Mouse (Mus musculus): ENCODE measurements around the gene Tmbim4.

Gene Tmbim4

DNA sequence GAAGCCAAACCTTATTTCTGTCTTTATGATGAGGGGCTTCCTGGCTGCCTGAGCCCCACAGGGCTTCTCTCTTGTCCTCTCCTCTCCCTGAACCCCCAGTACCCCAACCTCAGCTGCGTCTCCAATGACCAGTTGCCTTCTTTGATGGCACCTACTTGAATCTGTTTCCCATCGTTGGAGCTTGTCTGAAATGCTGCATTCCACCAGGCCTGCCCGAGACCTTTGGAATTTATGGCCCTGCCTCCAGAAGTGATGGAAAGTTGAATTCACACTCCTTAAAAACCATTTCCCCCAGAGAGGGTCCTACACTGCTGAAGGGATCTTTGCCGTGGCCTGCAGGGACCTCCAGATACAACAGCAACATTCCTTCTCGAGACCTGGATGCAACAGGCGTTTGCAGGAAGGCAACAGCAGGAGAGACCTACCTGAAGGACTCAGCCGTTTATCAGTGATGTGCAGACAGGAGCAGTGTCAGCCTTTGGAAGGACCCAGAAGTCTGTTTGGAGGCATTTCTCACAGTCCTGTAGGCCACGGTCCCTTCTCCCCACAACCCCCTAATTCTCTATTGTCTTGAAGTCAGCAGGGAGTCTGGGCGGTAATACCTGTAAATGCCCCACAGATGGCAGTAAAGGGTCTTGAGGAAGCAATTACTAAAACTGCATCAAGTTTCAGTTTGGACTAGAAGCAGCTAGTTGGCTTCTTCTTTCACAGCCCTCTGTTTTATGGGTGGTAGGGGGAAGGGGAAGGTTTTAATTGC, 45.8 kb downstream of the Tmbim4 start:
- DNase-seq = peak in 1 of 2 experiments; percentile 31

DNA sequence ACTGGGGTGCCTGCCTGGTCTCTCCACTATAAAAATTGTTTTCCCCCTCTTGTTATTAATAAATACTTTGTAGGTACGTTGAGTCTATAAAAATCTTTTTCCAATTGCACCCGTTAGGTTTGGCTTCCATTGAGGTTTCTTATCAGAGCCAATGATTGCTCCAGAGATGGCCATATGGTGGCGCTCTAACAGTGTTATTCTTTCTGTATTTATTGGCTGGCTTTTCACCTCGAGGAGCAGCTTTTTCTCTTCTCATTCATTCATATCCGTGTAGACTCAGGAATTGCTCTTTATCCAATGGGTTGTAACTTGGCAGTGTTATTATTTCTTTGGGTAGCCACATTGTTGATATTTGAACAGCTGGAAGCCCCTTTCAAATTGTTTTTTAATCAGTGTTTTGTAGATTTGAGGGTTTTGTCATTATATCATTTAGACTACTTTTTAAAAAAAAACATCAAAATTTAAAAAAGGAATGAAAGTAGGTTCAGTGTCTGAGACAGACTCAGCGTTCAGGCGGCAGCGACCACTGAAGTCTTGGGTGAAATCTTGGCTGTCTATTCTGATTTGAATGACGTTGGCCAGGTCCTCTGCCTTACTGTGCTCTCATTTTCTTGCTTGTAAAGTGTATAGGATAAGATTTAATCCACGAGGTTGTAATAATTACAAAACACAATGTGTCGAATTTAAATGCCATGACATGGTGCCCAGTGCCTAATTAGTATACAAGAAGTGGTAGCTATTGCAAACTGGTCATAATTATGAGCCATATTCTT, 49.7 kb downstream of the Tmbim4 start:
- DNase-seq = no peak

DNA sequence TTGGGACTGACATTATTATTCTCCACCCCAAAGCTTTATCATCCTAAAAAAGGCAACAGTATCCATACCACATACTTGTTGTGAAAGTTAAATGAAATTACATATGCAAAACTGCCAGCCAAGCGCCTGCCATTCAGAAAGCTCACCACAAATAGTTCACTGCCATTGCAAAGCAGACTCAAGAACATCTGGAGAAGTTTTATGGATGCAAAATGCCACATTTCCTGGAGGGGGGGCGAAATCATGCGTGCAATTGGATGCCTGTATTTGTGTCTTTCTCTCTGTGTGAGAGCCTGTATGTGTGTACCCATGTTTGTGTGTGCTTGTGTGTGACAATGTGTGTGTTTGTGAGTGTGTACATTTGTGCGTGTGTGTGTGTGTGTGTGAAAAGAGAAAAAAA, 50.4 kb downstream of the Tmbim4 start:
- no peak for DNase-seq

DNA sequence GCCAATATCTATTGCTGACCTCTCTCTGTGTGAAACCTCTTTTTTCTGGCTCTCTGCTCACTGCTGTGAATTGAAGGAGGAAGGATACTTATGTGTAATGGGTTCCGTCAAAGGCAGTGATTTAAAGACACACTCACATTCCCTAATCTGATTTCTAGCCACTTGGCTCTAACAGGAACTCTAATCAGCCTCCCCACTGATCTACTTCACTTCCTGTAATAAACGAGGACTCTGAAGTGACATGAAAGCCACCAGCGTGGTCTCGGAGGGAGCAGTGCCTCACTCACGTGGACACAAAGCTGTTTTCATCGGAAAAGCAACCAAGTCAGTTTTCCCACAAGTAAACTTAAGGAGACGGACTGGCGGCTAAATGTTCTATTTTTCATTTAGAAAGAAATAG, 51.4 kb downstream of the Tmbim4 start:
- no peak for DNase-seq

DNA sequence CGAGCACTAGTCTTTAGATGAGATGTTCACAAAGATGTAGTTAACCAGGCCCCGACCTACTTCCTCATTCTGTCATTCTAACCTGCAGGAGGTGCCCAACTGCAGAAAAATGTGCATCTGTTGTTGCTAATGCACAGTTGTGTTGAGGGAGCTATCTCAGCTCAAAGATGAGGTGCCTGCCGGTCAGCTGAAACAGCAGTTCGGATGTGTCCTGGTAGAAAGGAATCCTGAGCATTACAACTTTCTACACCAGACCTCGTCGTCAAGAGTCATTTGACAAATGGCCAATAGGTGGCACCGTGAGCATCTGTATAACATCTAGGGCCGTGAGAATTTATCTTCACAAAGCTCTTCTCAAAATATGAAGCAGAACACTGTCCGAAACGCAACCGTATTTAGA, 55.8 kb downstream of the Tmbim4 start:
- DNase-seq = no peak

DNA sequence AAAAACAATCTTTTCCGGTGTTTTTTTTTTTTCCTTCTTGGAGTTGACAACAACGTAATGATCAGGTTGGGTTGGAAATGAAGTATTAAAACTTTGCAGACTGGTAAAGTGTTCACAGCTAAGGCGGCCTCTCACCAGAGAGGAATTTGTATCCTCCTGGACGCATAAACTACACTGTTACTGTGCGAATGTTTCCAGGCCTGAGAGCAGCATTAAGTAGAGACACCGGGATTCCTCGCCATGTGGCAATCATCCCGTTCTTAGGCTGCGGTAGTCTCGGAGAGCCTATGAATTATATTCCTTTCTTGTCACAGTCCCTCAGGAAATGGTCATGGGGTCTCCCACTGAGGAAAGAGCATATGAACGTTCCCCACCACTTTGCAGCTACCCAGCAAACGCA, 66.4 kb downstream of the Tmbim4 start:
- DNase-seq = no peak

DNA sequence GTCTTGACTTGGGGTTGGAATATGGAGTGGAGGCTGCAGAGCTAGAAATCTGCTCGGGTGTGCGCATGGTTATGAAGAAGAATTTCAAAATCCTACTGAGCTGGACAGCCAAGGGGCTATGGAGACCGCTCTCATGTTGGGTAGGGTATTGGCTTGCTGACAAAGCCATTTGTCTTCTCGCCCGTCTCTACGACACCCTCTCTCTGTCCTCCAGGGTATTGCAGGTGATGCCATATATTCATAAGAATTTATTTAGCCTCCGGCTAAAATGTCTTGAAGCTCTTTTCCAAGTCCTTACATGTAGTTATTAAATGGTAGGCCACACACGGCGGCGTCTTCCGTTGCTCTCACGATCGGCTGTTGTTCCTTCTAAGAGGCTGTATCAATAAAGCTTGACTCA, 68.6 kb downstream of the Tmbim4 start:
- DNase-seq = no peak

DNA sequence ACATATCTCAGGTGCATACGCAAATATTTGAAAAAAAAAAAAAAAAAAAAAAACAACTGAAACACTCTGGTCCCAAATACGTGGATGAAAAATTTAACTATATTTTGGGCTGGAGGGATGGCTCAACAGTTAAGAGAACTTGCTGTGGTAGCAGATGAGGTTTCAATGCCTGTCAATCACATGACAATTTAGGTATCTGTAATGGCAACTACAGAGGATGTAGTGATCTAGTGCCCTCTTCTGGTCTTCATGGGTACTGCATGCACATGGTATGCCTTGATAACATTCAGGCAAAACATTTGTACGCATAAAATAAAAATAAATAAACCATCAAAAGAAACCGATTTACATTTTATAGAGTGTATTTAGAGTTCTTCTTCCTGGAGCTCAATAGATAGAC, 69.4 kb downstream of the Tmbim4 start:
- no peak for DNase-seq

DNA sequence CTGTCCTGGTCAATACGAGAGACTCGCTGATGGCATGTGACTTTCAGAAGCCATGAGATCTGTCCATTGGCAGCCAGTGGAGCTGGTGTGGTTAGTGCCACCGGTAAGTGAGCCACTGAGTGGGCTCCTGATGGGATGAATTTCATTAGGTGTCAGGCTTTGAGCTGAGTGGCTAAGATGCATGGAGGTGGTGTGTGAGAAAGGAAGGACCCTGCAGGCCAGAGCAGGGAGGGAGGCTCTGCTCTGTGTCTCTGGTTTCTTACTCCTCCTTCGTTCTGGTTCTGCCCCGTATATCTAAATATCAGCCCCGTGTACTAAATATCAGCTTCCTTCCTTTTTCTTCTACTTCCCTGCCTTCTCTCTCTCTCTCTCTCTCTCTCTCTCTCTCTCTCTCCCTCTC, 69.9 kb downstream of the Tmbim4 start:
- DNase-seq = no peak

DNA sequence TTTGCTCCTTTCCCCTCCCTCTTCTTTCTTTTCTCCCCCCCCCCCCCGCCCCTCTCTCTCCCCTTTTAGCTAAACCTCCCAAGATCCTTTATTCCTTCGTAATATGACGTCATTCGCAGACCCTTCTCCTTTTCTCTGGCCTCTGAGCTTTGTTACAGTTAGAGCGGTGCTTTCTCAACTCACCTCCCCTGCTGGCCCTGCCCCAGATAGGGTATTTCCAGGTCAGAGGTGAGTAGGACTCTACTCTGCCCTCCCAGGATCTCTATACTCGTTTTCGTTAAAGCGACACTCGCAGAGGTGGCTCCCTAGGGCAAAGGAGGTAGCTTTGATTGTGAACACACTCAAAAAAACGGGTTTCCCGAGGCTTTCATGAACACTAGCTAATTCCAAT, 70.5 kb downstream of the Tmbim4 start:
- DNase-seq = no peak

DNA sequence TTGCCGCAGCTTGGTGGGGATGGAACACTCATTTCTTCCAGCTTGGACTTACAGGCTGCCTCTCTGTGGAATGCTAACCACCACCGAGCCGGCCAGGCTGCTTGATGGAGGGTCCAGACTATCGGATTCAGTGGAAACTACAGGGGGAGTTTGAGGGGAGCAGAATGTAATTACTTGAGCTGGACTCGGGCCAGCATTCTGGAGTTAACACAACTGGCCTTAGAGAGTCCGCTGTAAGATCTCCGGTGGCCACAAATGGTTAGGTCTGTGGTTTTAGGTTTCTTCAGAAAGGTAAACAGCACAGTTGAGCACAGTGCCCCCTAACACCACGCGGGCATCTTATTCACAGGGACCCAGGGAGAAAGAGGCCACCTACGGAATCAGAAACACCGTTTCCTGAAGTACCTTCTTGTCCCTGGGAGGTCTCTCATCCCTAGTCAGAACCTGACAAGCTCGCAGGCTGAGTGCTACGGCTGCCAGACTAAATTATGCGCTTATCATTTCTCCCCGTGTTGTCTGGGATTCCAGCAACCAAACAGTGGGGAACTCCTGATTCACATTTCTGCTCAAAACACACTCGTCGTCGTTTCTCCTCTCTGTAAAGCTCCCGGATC, 71.0 kb downstream of the Tmbim4 start:
- no peak for DNase-seq

DNA sequence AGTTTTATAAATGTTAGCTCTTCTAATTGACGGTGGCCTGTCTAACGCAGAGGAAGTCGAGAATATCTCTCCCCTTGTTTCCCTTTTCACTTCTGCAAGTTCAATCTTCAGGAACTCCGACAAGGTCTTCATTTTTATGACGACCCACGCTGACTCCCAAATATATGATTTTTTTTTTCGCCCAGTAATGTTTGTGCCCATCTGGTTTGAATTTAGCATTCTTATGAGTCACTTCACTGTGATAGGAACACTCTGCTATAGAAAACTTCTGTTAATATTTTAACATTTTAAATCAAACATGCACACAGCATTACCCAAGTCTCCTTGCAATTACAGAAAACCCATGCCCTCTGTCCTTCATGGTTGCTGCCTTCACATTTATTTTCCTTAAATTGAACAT, 71.9 kb downstream of the Tmbim4 start:
- no peak for DNase-seq

Measured in thymus, adult 18-20 months (tissue).